Mouse (Mus musculus): ENCODE data around the gene Slc22a19.
"Not testable (repeated sequence)": the region's sequence is repeated elsewhere in the genome, so short reads cannot be mapped to it uniquely, and the experiment has no call there.

Slc22a19 gene

DNA sequence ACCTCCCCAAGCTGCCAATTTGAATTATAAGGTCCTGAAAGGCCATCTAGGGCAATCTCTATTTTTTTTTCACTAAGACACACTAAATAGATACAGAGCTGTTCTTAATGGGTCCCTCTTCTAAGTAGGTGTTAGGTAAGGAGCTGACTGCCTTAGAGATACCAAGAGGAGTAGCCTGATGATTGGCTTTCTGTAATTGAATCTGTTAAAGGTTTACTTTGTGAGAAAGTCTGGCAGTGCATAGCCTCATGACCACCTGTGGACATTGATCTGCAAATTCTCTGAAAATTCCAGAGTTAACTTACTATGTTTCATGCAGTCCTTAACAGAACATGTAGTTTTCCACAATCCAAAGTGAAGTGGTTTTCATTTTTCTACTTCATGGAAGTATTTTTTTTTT is at the start of gene Slc22a19:
TSS of gene Slc22a19 (minus strand) at position 163 of the 400 bp plus-strand sequence.
- no peak for DNase-seq (ENCODE audit: low spot score)

DNA sequence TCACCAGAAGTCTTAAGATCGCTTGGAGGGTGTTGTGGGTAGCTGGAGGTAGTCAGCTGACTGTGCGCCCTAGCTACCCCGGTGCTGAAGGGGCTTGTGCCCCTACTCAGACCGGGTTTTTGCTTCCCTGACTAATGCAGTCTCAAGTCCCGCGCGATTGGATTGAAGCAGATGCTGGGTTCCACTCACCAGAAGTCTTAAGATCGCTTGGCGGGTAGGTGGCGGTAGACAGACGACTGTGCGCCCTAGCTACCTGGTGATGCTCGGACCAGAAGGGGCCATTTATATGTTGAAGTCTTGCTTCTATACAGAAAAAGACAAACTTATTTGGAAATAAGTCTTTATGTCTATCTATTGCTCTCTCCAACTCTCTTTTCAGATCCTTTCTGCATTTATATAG is 42.3 kb upstream of the Slc22a19 start:
- not testable (repeated sequence) for DNase-seq (ENCODE audit: low spot score)

DNA sequence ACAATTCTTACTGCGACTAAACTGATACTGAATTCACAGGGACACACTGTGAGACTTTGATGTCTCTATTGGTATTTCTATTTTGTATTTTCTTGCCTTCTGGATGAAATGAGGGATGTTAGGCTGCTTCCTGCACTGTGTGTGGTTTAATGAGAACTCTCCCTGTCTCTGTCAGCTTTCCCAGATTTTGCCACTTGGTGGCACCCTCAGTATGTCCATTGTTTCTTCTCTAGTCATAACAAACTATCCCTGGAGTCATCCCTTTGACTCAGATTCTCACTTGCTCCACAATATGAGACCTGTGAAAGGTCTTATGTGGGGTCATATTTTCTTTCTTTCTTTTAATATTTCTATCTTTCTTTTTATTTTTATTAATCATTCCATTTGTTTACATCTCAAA is 18.4 kb upstream of the Slc22a19 start:
- no peak for DNase-seq (ENCODE audit: low spot score)

DNA sequence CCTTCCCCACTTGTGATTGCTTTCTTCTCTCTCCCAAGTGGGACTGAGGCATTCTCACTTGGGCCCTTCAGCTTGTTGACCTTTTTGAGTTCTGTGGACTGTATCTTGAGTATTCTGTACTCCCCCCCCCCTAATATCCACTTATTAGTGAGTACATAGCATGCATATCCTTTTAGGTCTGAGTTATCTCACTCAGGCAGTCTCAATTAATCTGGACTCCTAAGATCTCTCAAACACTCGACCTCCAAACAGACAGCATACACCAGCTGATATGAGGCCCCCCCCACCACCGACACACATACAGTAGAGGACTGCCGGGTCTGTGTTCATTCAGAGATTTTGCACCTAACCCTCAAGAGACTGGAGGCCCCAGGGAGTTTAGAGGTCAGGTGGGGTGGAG is 18.0 kb downstream of the Slc22a19 start:
- not testable (repeated sequence) for DNase-seq (ENCODE audit: low spot score)

DNA sequence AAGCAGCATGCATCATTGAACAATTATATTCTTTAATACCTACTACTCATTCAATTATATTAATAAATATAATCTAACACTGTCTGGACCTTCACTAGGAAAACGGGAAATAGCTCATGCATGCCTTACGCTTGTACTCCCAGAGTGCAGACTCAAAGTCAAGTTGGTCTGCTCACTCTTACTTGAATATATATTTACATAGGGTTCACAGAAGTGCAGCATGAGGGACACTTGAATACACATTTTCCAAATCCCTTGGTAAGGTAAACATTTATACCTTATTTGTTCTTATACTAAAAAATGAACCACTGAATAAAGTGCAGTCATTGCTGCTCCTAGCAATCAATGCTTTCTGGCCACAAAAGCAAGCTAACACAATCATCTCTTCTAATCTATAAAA is 19.9 kb downstream of the Slc22a19 start:
- no peak for DNase-seq (ENCODE audit: low spot score)

- no peak for DNase-seq (ENCODE audit: low spot score)
Measured at GRCm38 (mm10) chr19:7687988-7688387, 23.1 kb downstream of the Slc22a19 start.

DNA sequence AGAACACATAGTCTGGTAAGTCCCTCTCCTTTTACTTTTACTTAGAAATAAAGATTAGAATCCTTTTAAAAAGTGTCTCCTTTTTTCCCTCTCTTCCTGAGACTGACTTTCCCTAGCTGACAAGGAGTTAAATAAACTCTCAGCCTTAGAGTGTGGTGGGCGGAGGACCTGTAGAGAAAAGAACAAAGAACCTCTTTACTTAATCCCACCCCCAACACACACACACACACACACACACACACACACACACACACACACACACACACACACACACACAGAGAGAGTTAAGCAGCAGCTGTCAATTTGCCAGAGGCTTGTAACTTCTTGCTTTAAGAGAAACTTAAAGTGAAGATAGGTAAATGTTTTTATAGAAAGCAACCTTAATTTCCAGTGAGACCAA is 39.1 kb downstream of the Slc22a19 start:
- DNase-seq (ENCODE audit: low spot score): no peak

DNA sequence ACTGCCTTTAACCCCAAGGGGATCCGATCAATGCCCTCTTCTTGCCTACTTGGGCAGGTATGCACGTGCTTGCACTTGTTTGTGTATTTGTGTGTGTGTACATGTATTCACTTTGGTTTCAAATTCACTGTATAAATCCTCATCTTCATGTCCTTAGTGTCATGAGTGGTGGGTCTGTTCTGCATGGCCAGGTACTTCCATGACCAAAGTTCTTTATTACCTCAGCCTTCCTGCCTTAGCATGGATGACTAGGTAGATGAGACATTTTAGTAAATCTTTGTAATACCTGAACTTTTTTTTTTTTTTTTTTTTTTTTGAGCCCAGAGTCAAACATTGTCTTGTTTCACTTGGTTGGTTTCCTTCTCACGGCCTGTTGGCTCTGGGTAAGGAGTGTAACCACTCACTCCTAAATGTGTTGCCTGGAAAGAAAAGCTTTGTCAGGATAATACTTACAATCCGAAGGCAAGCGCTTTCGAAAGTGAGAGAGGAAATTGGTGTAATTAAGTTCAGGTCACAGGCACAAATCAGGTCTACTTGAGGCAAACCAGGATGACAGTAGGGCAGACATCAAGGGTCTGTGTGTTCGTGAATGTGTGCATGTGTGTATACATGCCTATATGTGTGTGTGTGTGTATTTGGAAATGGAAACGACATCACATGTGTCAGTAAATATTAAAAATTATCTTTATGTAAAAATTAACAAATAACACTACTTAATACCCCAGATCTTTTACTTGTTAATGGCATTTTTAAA is 62.0 kb downstream of the Slc22a19 start:
- no peak for DNase-seq (ENCODE audit: low spot score)

DNA sequence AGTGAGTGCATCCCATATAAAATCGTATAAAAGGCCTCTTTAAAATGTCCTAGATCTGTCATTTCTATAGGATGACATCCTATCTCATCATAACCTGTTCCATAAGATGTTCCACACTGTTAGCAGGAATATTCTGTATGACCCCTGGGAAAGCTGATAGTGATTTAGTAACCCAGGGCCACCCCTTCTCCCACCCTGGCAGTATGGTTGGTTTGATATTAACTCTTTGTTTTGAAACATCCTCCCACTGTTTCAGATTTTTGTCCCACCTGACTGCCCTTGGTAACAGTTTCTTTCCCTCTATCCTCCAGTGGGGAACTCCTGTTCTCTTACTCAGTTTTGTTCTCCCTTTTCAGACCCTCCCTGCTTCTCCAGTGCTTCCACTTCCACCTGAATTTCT is 77.3 kb downstream of the Slc22a19 start:
- no peak for DNase-seq (ENCODE audit: low spot score)

DNA sequence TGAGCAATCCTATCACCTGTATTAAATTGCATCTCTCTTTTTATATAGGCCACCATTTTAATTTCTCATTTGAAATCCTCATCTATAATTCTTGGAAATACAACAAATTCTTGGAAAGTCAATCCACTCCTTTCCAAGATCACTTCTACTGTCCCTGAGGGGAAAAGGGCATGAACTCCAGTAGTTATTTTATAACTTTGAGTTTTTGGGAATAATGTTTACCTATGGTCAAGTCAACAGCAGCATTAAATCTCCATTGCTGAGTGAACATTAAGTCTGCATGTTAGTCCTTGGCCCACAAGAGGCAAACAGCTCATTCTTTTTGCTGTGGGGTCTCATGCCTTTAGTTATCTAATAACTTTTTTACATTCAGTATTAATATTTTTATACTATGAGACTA is 78.1 kb downstream of the Slc22a19 start:
- no peak for DNase-seq (ENCODE audit: low spot score)
